Mouse (Mus musculus): Measurements from ENCODE around the gene Nhp2. TPM values are rescaled to one million over a fixed set of nuclear protein-coding genes. Genes with fewer than 3 reads are reported as not detected.

Gene Nhp2
- polyA plus RNA-seq, 1 experiment from 2014 or later, result 88.1 TPM

- H3K27me3 ChIP-seq (ENCODE audit: control insufficient read depth, insufficient read depth, low read length), result no peaks in the 10 kb centered on the region
- H3K4me3 ChIP-seq (ENCODE audit: low read length), result no peak overlapping the region
- H3K4me1 ChIP-seq (ENCODE audit: control insufficient read depth, insufficient read depth, low read length), result peaks cover 21% of the 10 kb centered on the region
- H3K9me3 ChIP-seq (replicated peaks; ENCODE audit: control insufficient read depth, low read length), result no peaks in the 10 kb centered on the region
- peaks cover 42% of the 10 kb centered on the region for H3K36me3 ChIP-seq (ENCODE audit: control insufficient read depth, insufficient read depth)
- no peak overlapping the region for H3K9ac ChIP-seq (ENCODE audit: low read length)
- no peak for ATAC-seq (replicated peaks; ENCODE audit: extremely low read depth, insufficient read depth, low FRiP score)
- 100% methylated on average over 1 of the region's 1 CpGs for WGBS
- no peak overlapping the region for H3K27ac ChIP-seq (ENCODE audit: low read length)
- H3K4me2 ChIP-seq (ENCODE audit: low read depth, low read length), result no peak overlapping the region
Measured at GRCm38 (mm10) chr11:51587059-51587458, 32.5 kb upstream of the Nhp2 start.

- Histone ChIP-seq H3K4me2 (ENCODE audit: low read depth, low read length) (no peak overlapping the region), H3K36me3 (ENCODE audit: control insufficient read depth, insufficient read depth) (peaks cover 59% of the 10 kb centered on the region), H3K9ac (ENCODE audit: low read length) (no peak overlapping the region), H3K9me3 (replicated peaks; ENCODE audit: control insufficient read depth, low read length) (no peaks in the 10 kb centered on the region), H3K4me3 (ENCODE audit: low read length) (no peak overlapping the region), H3K27me3 (ENCODE audit: control insufficient read depth, insufficient read depth, low read length) (no peaks in the 10 kb centered on the region), H3K27ac (ENCODE audit: low read length) (no peak overlapping the region), H3K4me1 (ENCODE audit: control insufficient read depth, insufficient read depth, low read length) (peaks cover 16% of the 10 kb centered on the region)
- WGBS, result 92% methylated on average over 3 of the region's 3 CpGs
- ATAC-seq (replicated peaks; ENCODE audit: extremely low read depth, insufficient read depth, low FRiP score), result no peak
Measured at GRCm38 (mm10) chr11:51588833-51589232, 30.7 kb upstream of the Nhp2 start.

GRCm38 (mm10) chr11:51590002-51590401 lies 29.5 kb upstream of the Nhp2 start:
- no peak overlapping the region for H3K4me2 ChIP-seq (ENCODE audit: low read depth, low read length)
- no peaks in the 10 kb centered on the region for H3K9me3 ChIP-seq (replicated peaks; ENCODE audit: control insufficient read depth, low read length)
- H3K4me1 ChIP-seq (ENCODE audit: control insufficient read depth, insufficient read depth, low read length), result peaks cover 13% of the 10 kb centered on the region
- no peak overlapping the region for H3K27ac ChIP-seq (ENCODE audit: low read length)
- ATAC-seq (replicated peaks; ENCODE audit: extremely low read depth, insufficient read depth, low FRiP score), result no peak
- no peak overlapping the region for H3K9ac ChIP-seq (ENCODE audit: low read length)
- H3K36me3 ChIP-seq (ENCODE audit: control insufficient read depth, insufficient read depth), result peaks cover 66% of the 10 kb centered on the region
- no peaks in the 10 kb centered on the region for H3K27me3 ChIP-seq (ENCODE audit: control insufficient read depth, insufficient read depth, low read length)
- H3K4me3 ChIP-seq (ENCODE audit: low read length), result no peak overlapping the region

- Histone ChIP-seq H3K9me3 (replicated peaks; ENCODE audit: control insufficient read depth, low read length) (no peaks in the 10 kb centered on the region), H3K27ac (ENCODE audit: low read length) (no peak overlapping the region)
- 48% methylated on average over 7 of the region's 7 CpGs for WGBS
Measured at GRCm38 (mm10) chr11:51591168-51591567, 28.4 kb upstream of the Nhp2 start.

GRCm38 (mm10) chr11:51591915-51592314 lies 27.6 kb upstream of the Nhp2 start:
- Histone ChIP-seq H3K4me2 (ENCODE audit: low read depth, low read length) (no peak overlapping the region), H3K4me3 (ENCODE audit: low read length) (no peak overlapping the region), H3K9me3 (replicated peaks; ENCODE audit: control insufficient read depth, low read length) (no peaks in the 10 kb centered on the region), H3K27ac (ENCODE audit: low read length) (no peak overlapping the region), H3K27me3 (ENCODE audit: control insufficient read depth, insufficient read depth, low read length) (no peaks in the 10 kb centered on the region), H3K9ac (ENCODE audit: low read length) (no peak overlapping the region), H3K36me3 (ENCODE audit: control insufficient read depth, insufficient read depth) (peaks cover 77% of the 10 kb centered on the region), H3K4me1 (ENCODE audit: control insufficient read depth, insufficient read depth, low read length) (peaks cover 3% of the 10 kb centered on the region; the same call in 1 of the 2 replicates)
- no peak for ATAC-seq (replicated peaks; ENCODE audit: extremely low read depth, insufficient read depth, low FRiP score)
- 86% methylated on average over 7 of the region's 7 CpGs for WGBS

More at GRCm38 (mm10) chr11:51591168-51591567, 28.4 kb upstream of the Nhp2 start:
- Histone ChIP-seq H3K4me3 (ENCODE audit: low read length) (no peak overlapping the region), H3K9ac (ENCODE audit: low read length) (no peak overlapping the region), H3K27me3 (ENCODE audit: control insufficient read depth, insufficient read depth, low read length) (no peaks in the 10 kb centered on the region), H3K4me1 (ENCODE audit: control insufficient read depth, insufficient read depth, low read length) (peaks cover 3% of the 10 kb centered on the region; the same call in 1 of the 2 replicates), H3K36me3 (ENCODE audit: control insufficient read depth, insufficient read depth) (peaks cover 78% of the 10 kb centered on the region), H3K4me2 (ENCODE audit: low read depth, low read length) (no peak overlapping the region)
- no peak for ATAC-seq (replicated peaks; ENCODE audit: extremely low read depth, insufficient read depth, low FRiP score)

- Histone ChIP-seq H3K27ac (ENCODE audit: low read length) (no peak overlapping the region), H3K4me1 (ENCODE audit: control insufficient read depth, insufficient read depth, low read length) (peaks cover 3% of the 10 kb centered on the region; the same call in 1 of the 2 replicates), H3K4me2 (ENCODE audit: low read depth, low read length) (no peak overlapping the region), H3K9me3 (replicated peaks; ENCODE audit: control insufficient read depth, low read length) (no peaks in the 10 kb centered on the region), H3K27me3 (ENCODE audit: control insufficient read depth, insufficient read depth, low read length) (no peaks in the 10 kb centered on the region), H3K9ac (ENCODE audit: low read length) (no peak overlapping the region), H3K36me3 (ENCODE audit: control insufficient read depth, insufficient read depth) (peaks cover 76% of the 10 kb centered on the region), H3K4me3 (ENCODE audit: low read length) (no peak overlapping the region)
- ATAC-seq (replicated peaks; ENCODE audit: extremely low read depth, insufficient read depth, low FRiP score), result no peak
- WGBS, result 83% methylated on average over 4 of the region's 4 CpGs
Measured at GRCm38 (mm10) chr11:51593368-51593767, 26.2 kb upstream of the Nhp2 start.

GRCm38 (mm10) chr11:51593849-51594248 lies 25.7 kb upstream of the Nhp2 start:
- 88% methylated on average over 6 of the region's 6 CpGs for WGBS
- Histone ChIP-seq H3K36me3 (ENCODE audit: control insufficient read depth, insufficient read depth) (peaks cover 77% of the 10 kb centered on the region), H3K27me3 (ENCODE audit: control insufficient read depth, insufficient read depth, low read length) (no peaks in the 10 kb centered on the region), H3K4me2 (ENCODE audit: low read depth, low read length) (no peak overlapping the region), H3K4me1 (ENCODE audit: control insufficient read depth, insufficient read depth, low read length) (peaks cover 3% of the 10 kb centered on the region; the same call in 1 of the 2 replicates), H3K9me3 (replicated peaks; ENCODE audit: control insufficient read depth, low read length) (no peaks in the 10 kb centered on the region), H3K9ac (ENCODE audit: low read length) (no peak overlapping the region), H3K27ac (ENCODE audit: low read length) (no peak overlapping the region), H3K4me3 (ENCODE audit: low read length) (no peak overlapping the region)
- ATAC-seq (replicated peaks; ENCODE audit: extremely low read depth, insufficient read depth, low FRiP score), result no peak

GRCm38 (mm10) chr11:51594715-51595350 lies 24.7 kb upstream of the Nhp2 start:
- no peak for ATAC-seq (replicated peaks; ENCODE audit: extremely low read depth, insufficient read depth, low FRiP score)
- no peaks in the 10 kb centered on the region for H3K27me3 ChIP-seq (ENCODE audit: control insufficient read depth, insufficient read depth, low read length)
- no peak overlapping the region for H3K9ac ChIP-seq (ENCODE audit: low read length)
- no peak overlapping the region for H3K4me2 ChIP-seq (ENCODE audit: low read depth, low read length)
- no peak overlapping the region for H3K4me3 ChIP-seq (ENCODE audit: low read length)
- H3K4me1 ChIP-seq (ENCODE audit: control insufficient read depth, insufficient read depth, low read length), result peaks cover 3% of the 10 kb centered on the region; the same call in 1 of the 2 replicates
- peaks cover 77% of the 10 kb centered on the region for H3K36me3 ChIP-seq (ENCODE audit: control insufficient read depth, insufficient read depth)
- no peaks in the 10 kb centered on the region for H3K9me3 ChIP-seq (replicated peaks; ENCODE audit: control insufficient read depth, low read length)
- H3K27ac ChIP-seq (ENCODE audit: low read length), result no peak overlapping the region
- 64% methylated on average over 3 of the region's 3 CpGs for WGBS

GRCm38 (mm10) chr11:51595459-51596083 lies 24.0 kb upstream of the Nhp2 start:
- Histone ChIP-seq H3K4me1 (ENCODE audit: control insufficient read depth, insufficient read depth, low read length) (peaks cover 3% of the 10 kb centered on the region; the same call in 1 of the 2 replicates), H3K4me2 (ENCODE audit: low read depth, low read length) (no peak overlapping the region), H3K9me3 (replicated peaks; ENCODE audit: control insufficient read depth, low read length) (no peaks in the 10 kb centered on the region), H3K27ac (ENCODE audit: low read length) (no peak overlapping the region), H3K9ac (ENCODE audit: low read length) (no peak overlapping the region), H3K36me3 (ENCODE audit: control insufficient read depth, insufficient read depth) (peaks cover 80% of the 10 kb centered on the region), H3K4me3 (ENCODE audit: low read length) (no peak overlapping the region), H3K27me3 (ENCODE audit: control insufficient read depth, insufficient read depth, low read length) (no peaks in the 10 kb centered on the region)
- no peak for ATAC-seq (replicated peaks; ENCODE audit: extremely low read depth, insufficient read depth, low FRiP score)
- 87% methylated on average over 1 of the region's 1 CpGs for WGBS
